Mouse (Mus musculus) neural tube, embryonic 10.5 days (tissue): ENCODE measurements around the gene 1700020N15Rik.
"Not testable (repeated sequence)": the region's sequence is repeated elsewhere in the genome, so short reads cannot be mapped to it uniquely, and the experiment has no call there.

Experiments
- DNase-seq: peaks from one replicate; pipeline ENCODE4 v3.0.0-alpha.2; 2017; ENCODE audit warnings: low spot score; ENCODE audit errors: extremely low spot score

Gene 1700020N15Rik

DNA sequence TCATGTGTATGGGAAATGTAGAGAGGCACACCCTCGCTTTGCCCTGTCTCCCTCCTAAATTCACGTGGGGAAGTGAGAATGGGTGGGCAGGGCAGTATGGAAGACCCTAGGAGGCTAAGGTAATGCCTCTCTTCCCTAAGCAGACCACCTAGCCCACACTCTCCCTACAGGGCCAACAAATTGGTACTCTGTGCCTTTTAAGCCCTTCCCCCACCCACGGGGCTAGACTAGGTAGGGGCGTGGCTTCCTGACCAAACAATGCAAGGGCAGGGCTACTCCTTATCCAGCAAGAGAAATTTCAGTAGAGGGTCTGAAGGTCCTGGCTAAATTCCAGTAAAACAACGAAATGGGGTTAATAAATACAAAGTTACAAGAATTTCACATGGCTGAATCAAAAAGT, at the start of gene 1700020N15Rik:
Gene 1700020N15Rik, plus strand, starts transcription at position 301 of the 400 bp plus-strand sequence.
- DNase-seq, result not testable (repeated sequence)

DNA sequence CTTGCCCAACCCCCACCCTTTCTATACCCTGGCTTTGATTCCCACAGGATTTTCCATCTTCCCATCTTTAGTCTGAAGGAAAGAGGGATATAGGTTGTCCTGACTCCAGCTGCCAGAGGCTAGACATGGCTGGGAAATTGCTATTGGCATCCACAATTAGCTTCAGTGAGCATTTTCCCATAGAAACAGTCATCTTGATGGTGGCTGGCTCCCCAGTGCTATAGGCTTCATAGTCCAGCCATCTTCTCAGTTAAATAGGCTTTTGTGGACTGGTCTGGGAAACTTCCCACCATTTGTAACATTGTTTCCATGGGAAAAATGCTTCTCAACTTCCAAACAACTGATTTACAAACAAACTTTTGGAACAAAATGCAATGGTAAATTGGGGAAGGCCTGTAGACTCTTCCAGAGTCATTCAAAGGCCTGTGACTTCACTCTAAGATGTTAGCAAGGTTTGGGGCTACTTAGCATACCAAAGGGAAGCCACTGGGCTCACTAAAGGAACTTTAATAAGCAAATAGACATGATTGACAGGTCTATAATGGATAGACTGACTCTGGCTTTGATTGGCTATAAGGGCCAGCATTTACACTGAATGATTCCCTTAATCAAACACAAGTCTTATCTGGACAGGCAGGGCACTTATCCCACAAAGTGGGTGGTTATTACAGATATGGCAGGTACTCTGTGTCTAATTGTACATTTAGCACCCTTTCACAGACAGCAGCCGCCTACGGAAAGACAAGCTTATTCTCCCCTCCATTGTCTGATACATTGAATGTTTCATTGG, 31.9 kb downstream of the 1700020N15Rik start:
- DNase-seq, result no peak
